Mouse (Mus musculus) frontal cortex, adult (tissue): ENCODE measurements around the gene Mlxipl.
A peak's percentile ranks its signal among the peaks of the same experiment; 100 is the strongest.

Source experiments
- ATAC-seq: cut with Nextera tagmentation; 2 replicates; pipeline ENCODE4 v1.9.2; 2017; ENCODE audit warnings: mild to moderate bottlenecking, moderate library complexity, mixed read lengths; ENCODE audit not compliant: low TSS enrichment

The Mlxipl gene

GRCm38 (mm10) chr5:135185016-135185415 lies 95.3 kb downstream of the Mlxipl start:
- ATAC-seq = no peak

- ATAC-seq = no peak
Measured at GRCm38 (mm10) chr5:135185596-135185995, 95.9 kb downstream of the Mlxipl start.

- no peak for ATAC-seq
Measured at GRCm38 (mm10) chr5:135186231-135186620, 96.5 kb downstream of the Mlxipl start.

- peak; percentile 91 for ATAC-seq
Measured at GRCm38 (mm10) chr5:135186621-135187348, 97.1 kb downstream of the Mlxipl start, which contains the start of gene Baz1b. TSS of gene Baz1b (plus strand) at chr5:135187264.

- ATAC-seq = peak; percentile 31; the same call in 1 of the 2 replicates
Measured at GRCm38 (mm10) chr5:135187349-135188213, 97.9 kb downstream of the Mlxipl start.
